Mouse (Mus musculus) midbrain, embryonic 12.5 days (tissue): ENCODE results near the gene Pde5a. TPM values are rescaled to one million over a fixed set of nuclear protein-coding genes. Genes with fewer than 3 reads are reported as not detected.

Experiments used
- ATAC-seq: fragments of 200-750 bp; cut with Nextera tagmentation; 2 replicates; pipeline ENCODE4 v1.8.0; 2017; ENCODE audit warnings: low read depth, moderate TSS enrichment, moderate library complexity; ENCODE audit not compliant: low FRiP score
- H3K27ac ChIP-seq: fragments of 300-500 bp; sonication (generic); replicated peaks from 2 replicates; pipeline ENCODE4 v1.5.1; 2016; ENCODE audit warnings: mild to moderate bottlenecking
- H3K27me3 ChIP-seq: fragments of 300-500 bp; sonication (generic); 2 replicates; pipeline ENCODE4 v1.6.1; 2016; ENCODE audit warnings: mild to moderate bottlenecking
- H3K36me3 ChIP-seq: fragments of 300-500 bp; sonication (generic); 2 replicates; pipeline ENCODE4 v1.6.1; 2016
- H3K4me1 ChIP-seq: fragments of 300-500 bp; sonication (generic); 2 replicates; pipeline ENCODE4 v1.6.1; 2016
- H3K4me2 ChIP-seq: fragments of 300-500 bp; sonication (generic); replicated peaks from 2 replicates; pipeline ENCODE4 v1.6.1; 2016; ENCODE audit warnings: mild to moderate bottlenecking, moderate library complexity
- H3K4me3 ChIP-seq: fragments of 300-500 bp; sonication (generic); 2 replicates; pipeline ENCODE4 v1.5.1; 2016; ENCODE audit warnings: mild to moderate bottlenecking
- H3K9ac ChIP-seq: fragments of 300-500 bp; sonication (generic); replicated peaks from 2 replicates; pipeline ENCODE4 v1.6.1; 2016; ENCODE audit warnings: mild to moderate bottlenecking, moderate library complexity
- H3K9me3 ChIP-seq: fragments of 300-500 bp; sonication (generic); 2 replicates; pipeline ENCODE4 v1.6.1; 2016; ENCODE audit warnings: mild to moderate bottlenecking
- WGBS: fragments of 180-500 bp; shearing (Covaris S2); methylation state at CpG from one replicate; pipeline ENCODE4 v1.1.7; 2016; 5-methylcytosine and 5-hydroxymethylcytosine counted together
- polyA plus RNA-seq: library from polyadenylated mRNA; unstranded; fragments of >200 nt; fragmentation: Nextera tagmentation; extraction: Ambion mirVana; gene quantifications from 2 replicates; pipeline ENCODE4 v1.2.1, GENCODE M21; 2016

The Pde5a gene
- polyA plus RNA-seq, 1 experiment from 2014 or later, result 3.6 TPM

DNA sequence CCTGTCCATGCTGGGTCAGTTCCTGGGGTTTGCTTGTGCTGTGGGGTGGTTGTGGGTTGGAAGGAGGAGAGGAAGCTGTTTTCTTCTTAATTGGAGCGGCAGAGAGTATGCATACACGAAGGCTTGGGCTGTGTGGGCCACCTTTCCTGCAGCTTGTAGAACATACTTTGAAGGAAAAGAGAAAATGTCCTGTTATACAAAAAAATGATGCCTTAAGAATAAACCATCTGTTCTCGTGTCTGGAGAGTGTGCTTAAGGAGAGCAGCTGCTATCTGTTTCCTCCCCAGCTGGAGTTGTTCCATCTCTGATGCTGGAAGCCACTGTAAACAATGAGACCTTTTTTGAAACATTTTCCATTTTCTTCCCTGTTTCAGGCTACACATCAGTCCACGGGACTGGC is 85.8 kb downstream of the Pde5a start:
- Histone ChIP-seq H3K9ac (no peak overlapping the region), H3K27ac (no peak overlapping the region), H3K27me3 (no peaks in the 10 kb centered on the region), H3K9me3 (no peaks in the 10 kb centered on the region), H3K36me3 (no peaks in the 10 kb centered on the region), H3K4me2 (no peak overlapping the region), H3K4me3 (no peak overlapping the region), H3K4me1 (no peaks in the 10 kb centered on the region)
- 82% methylated on average over 4 of the region's 4 CpGs for WGBS
- no peak for ATAC-seq

GRCm38 (mm10) chr3:122818282-122818681 is 89.5 kb downstream of the Pde5a start:
- WGBS, result 92% methylated on average over 5 of the region's 5 CpGs
- H3K9ac ChIP-seq, result no peak overlapping the region
- no peak overlapping the region for H3K4me2 ChIP-seq
- H3K27ac ChIP-seq, result no peak overlapping the region
- no peaks in the 10 kb centered on the region for H3K9me3 ChIP-seq
- no peaks in the 10 kb centered on the region for H3K27me3 ChIP-seq
- no peak for ATAC-seq
- H3K4me3 ChIP-seq, result no peak overlapping the region
- no peaks in the 10 kb centered on the region for H3K4me1 ChIP-seq
- peaks cover 3% of the 10 kb centered on the region; the same call in 1 of the 2 replicates for H3K36me3 ChIP-seq

DNA sequence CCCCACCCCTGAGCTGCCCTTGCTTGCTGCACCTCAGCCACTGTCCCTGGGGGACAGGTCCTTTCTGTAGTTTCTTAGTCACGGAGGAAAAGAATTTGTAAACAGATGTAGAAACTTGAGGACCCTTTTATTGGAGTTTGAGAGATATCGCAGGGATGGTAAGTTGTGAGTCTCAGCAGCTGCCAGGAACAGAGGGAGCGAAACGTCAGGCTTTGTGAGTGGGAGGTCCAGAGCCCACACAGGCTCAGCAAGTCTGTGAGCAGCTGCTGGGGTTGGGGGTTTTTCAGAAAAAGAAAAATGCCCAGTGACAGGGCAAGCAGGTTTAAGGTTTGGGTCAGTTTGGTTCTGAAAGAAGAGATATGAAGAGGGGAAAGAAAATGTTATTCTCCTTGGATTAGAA is 92.0 kb downstream of the Pde5a start:
- no peak overlapping the region for H3K27ac ChIP-seq
- H3K9me3 ChIP-seq, result no peaks in the 10 kb centered on the region
- no peak overlapping the region for H3K4me2 ChIP-seq

DNA sequence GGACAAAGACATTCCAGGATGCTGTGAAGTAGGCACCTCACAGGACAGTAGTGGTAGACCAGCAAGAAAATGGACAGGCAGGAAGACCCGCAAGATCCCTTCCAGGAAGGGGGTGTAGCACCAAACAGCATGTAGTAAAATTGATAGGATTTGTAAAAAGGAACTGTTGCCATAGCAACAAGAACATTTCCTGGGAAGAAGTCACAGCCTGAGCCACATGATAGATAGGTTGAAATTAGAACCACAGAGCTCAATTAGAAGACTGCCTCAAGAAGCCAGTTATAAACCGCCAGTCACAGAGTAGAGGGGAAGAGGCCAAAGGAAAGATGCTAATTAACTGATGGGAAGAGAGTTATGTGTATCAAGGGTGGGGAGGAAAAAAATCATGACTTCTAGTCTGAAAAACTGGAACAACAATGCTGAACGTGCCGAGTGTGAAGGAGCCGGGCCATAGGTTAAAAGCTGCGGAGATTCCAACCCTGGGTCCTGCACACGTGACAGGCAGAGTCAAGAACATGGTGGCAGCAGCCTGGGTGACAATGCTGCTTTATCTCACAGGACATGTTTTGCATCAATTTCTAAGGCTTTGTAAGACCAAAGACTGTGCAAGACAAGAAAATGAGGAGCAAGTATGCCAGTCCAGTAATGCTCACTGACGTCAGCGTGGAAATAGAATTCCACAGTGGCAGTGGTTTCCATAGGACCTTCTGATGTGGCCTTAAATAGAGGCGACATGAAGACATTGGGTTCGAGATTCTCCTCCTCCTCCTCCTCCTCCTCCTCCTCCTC is 99.7 kb downstream of the Pde5a start:
- Histone ChIP-seq H3K9me3 (no peaks in the 10 kb centered on the region), H3K4me3 (no peak overlapping the region), H3K9ac (no peak overlapping the region), H3K27me3 (no peaks in the 10 kb centered on the region), H3K27ac (no peak overlapping the region), H3K36me3 (0 out of 2 replicates have a peak, but pooled peaks cover 5% of the 10 kb centered on the region), H3K4me1 (no peaks in the 10 kb centered on the region), H3K4me2 (no peak overlapping the region)
- ATAC-seq, result no peak
- WGBS, result 86% methylated on average over 11 of the region's 11 CpGs

More for the DNA sequence above, 92.0 kb downstream of the Pde5a start:
- WGBS, result 53% methylated on average over 4 of the region's 4 CpGs
- H3K4me1 ChIP-seq, result no peaks in the 10 kb centered on the region
- H3K36me3 ChIP-seq, result peaks cover 3% of the 10 kb centered on the region; the same call in 1 of the 2 replicates
- no peaks in the 10 kb centered on the region for H3K27me3 ChIP-seq
- no peak overlapping the region for H3K9ac ChIP-seq
- H3K4me3 ChIP-seq, result no peak overlapping the region
- ATAC-seq, result no peak

GRCm38 (mm10) chr3:122834519-122834918 is 105.8 kb downstream of the Pde5a start:
- 83% methylated on average over 5 of the region's 5 CpGs for WGBS
- Histone ChIP-seq H3K9ac (no peak overlapping the region), H3K27me3 (no peaks in the 10 kb centered on the region), H3K9me3 (no peaks in the 10 kb centered on the region), H3K27ac (no peak overlapping the region), H3K36me3 (0 out of 2 replicates have a peak, but pooled peaks cover under 1% of the 10 kb centered on the region), H3K4me3 (no peak overlapping the region), H3K4me1 (no peaks in the 10 kb centered on the region), H3K4me2 (no peak overlapping the region)
- no peak for ATAC-seq

- no peak overlapping the region for H3K4me3 ChIP-seq
- no peak overlapping the region for H3K4me2 ChIP-seq
- no peaks in the 10 kb centered on the region for H3K27me3 ChIP-seq
- H3K27ac ChIP-seq, result no peak overlapping the region
- no peak for ATAC-seq
- no peaks in the 10 kb centered on the region for H3K9me3 ChIP-seq
- H3K4me1 ChIP-seq, result no peaks in the 10 kb centered on the region
- 0 out of 2 replicates have a peak, but pooled peaks cover 7% of the 10 kb centered on the region for H3K36me3 ChIP-seq
- no peak overlapping the region for H3K9ac ChIP-seq
- WGBS, result 86% methylated on average over 8 of the region's 8 CpGs
Measured at GRCm38 (mm10) chr3:122835097-122835850, 106.5 kb downstream of the Pde5a start.

DNA sequence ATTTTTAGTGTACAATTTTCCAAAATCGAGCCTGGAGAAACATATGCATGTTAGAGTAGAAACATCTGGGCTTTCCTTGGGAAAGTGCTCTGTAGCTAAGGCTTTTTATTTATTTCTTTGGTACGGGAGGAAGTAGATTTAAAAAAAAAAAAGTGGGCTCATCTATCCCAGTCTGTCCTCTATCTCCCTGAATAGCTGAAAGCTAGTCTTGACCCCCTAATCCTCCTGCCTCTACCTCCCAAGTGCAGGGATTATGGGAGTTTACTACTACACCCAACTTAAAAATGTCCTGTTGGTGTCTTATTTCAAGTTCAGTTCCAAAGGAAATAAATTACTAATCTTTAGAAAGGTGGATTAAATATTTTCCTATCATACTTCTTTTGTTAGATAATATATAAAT is 108.9 kb downstream of the Pde5a start:
- Histone ChIP-seq H3K9ac (no peak overlapping the region), H3K36me3 (0 out of 2 replicates have a peak, but pooled peaks cover 8% of the 10 kb centered on the region), H3K4me2 (no peak overlapping the region), H3K9me3 (no peaks in the 10 kb centered on the region), H3K4me3 (no peak overlapping the region), H3K4me1 (no peaks in the 10 kb centered on the region), H3K27ac (no peak overlapping the region), H3K27me3 (no peaks in the 10 kb centered on the region)
- ATAC-seq, result no peak
- 76% methylated on average over 2 of the region's 2 CpGs for WGBS

DNA sequence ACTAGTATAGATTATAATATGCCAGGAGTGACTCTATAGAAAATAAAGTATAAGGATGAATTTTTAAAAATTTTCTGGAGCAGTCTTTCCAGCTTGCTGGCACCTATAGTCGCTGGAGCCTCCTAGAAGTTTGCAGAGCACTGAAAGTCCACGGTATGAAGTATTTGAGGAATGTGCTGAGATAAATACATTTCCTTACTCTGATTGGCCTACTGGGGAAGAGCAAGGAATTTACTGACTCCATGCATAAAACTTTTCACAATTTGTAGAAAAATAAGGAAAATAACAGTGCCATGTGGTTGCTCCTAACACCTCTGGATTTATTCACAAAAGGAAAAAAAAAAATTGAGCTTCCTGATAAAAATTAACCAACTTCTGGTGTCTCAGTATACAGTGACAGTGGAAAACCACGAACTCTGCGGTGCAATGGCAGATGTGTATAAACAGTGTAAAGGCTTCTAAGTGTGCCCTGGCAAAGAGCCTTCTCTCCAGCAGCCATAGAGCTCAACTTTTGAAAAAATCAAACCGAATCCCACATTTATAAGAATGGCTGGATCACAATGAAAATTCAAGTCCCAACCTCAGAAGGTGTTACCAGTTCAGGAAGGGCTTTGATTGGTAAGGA is 119.8 kb downstream of the Pde5a start:
- ATAC-seq, result no peak
- Histone ChIP-seq H3K9me3 (0 out of 2 replicates have a peak, but pooled peaks cover 6% of the 10 kb centered on the region), H3K4me3 (no peak overlapping the region), H3K36me3 (peaks cover 11% of the 10 kb centered on the region), H3K4me1 (no peaks in the 10 kb centered on the region), H3K27ac (no peak overlapping the region), H3K9ac (no peak overlapping the region), H3K27me3 (no peaks in the 10 kb centered on the region), H3K4me2 (no peak overlapping the region)
- 90% methylated on average over 5 of the region's 5 CpGs for WGBS

- no peaks in the 10 kb centered on the region for H3K9me3 ChIP-seq
- H3K36me3 ChIP-seq, result 0 out of 2 replicates have a peak, but pooled peaks cover 6% of the 10 kb centered on the region
- no peak overlapping the region for H3K27ac ChIP-seq
- H3K9ac ChIP-seq, result no peak overlapping the region
- H3K27me3 ChIP-seq, result no peaks in the 10 kb centered on the region
- no peak overlapping the region for H3K4me3 ChIP-seq
- 0 out of 2 replicates have a peak, but pooled peaks have one; percentile 56 for ATAC-seq
- H3K4me1 ChIP-seq, result no peaks in the 10 kb centered on the region
- 41% methylated on average over 11 of the region's 11 CpGs for WGBS
- H3K4me2 ChIP-seq, result no peak overlapping the region
Measured at GRCm38 (mm10) chr3:122855149-122855548, 126.4 kb downstream of the Pde5a start.

DNA sequence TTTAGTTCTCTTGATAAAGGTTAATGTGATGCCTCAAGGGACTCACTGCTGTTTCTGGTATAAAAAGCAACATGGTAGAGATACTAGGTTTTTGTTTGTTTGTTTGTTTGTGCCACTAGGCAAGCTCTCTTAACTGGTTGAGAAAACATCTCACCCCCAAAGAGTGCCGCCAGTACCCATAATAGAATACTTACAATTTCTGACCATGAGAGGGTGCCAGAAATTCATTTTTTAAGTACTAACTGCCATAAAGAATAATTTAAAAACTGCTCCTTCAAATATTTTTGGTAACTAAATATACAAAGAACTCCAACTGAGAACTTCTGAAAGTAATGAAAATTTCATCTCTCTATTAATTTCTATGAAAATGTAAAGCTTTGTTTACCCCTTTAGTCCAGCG is 131.1 kb downstream of the Pde5a start:
- WGBS, result 80% methylated on average over 2 of the region's 2 CpGs
- no peak for ATAC-seq
- no peaks in the 10 kb centered on the region for H3K27me3 ChIP-seq
- no peak overlapping the region for H3K4me3 ChIP-seq
- H3K4me2 ChIP-seq, result no peak overlapping the region
- H3K36me3 ChIP-seq, result 0 out of 2 replicates have a peak, but pooled peaks cover 5% of the 10 kb centered on the region
- no peaks in the 10 kb centered on the region for H3K9me3 ChIP-seq
- no peaks in the 10 kb centered on the region for H3K4me1 ChIP-seq
- no peak overlapping the region for H3K27ac ChIP-seq
- no peak overlapping the region for H3K9ac ChIP-seq

- Histone ChIP-seq H3K36me3 (no peaks in the 10 kb centered on the region), H3K4me1 (no peaks in the 10 kb centered on the region), H3K9me3 (no peaks in the 10 kb centered on the region), H3K4me2 (no peak overlapping the region), H3K27ac (no peak overlapping the region), H3K9ac (no peak overlapping the region), H3K4me3 (no peak overlapping the region), H3K27me3 (no peaks in the 10 kb centered on the region)
- ATAC-seq, result no peak
- 90% methylated on average over 12 of the region's 12 CpGs for WGBS
Measured at GRCm38 (mm10) chr3:122860573-122861498, 132.1 kb downstream of the Pde5a start.
